Mouse (Mus musculus): ENCODE measurements around the gene 4933402E13Rik. TPM values are rescaled to one million over a fixed set of nuclear protein-coding genes. Genes with fewer than 3 reads are reported as not detected.

Gene 4933402E13Rik
- total RNA-seq (2017) = not detected in 2 replicates

- ATAC-seq (replicated peaks; ENCODE audit: low read depth, poor library complexity, severe bottlenecking) = no peak
Observed at GRCm38 (mm10) chrX:62283199-62283598, at the start of gene 4933402E13Rik. Gene 4933402E13Rik, plus strand, starts transcription at chrX:62283499.

Other genes starting within 250 kb of the 4933402E13Rik start
- not detected in 2 replicates for gene 4931400O07Rik, start 184.5 kb downstream of the 4933402E13Rik start, total RNA-seq (2017)

Measured in common myeloid progenitor, adult 5-6 weeks (primary cell).